Mouse (Mus musculus) CH12.LX (cell line): ENCODE results near the gene Fibp. TPM values are rescaled to one million over a fixed set of nuclear protein-coding genes. Genes with fewer than 3 reads are reported as not detected.

ENCODE experiments used
- DNase-seq: peaks from one replicate; pipeline ENCODE4 v3.0.0-alpha.2; 2013; ENCODE audit errors: extremely low read depth
- H3K27ac ChIP-seq: 2 replicates; pipeline ENCODE4 v1.5.1; 2012; ENCODE audit warnings: low read depth, mild to moderate bottlenecking, control low read depth, moderate library complexity; ENCODE audit not compliant: insufficient read depth
- H3K27me3 ChIP-seq: replicated peaks from 2 replicates; pipeline ENCODE3; 2012; ENCODE audit warnings: inconsistent platforms
- H3K36me3 ChIP-seq, 2 experiments: replicated peaks in 1 of 2; 2 replicates each; pipeline versions ENCODE3 to v1.6.1; 2012; ENCODE audit warnings: inconsistent platforms in 1 of 2, low read length in 1 of 2, mild to moderate bottlenecking in 1 of 2, mixed read lengths in 1 of 2, moderate library complexity in 1 of 2; ENCODE audit not compliant: control insufficient read depth in 1 of 2, insufficient read depth in 1 of 2
- H3K4me1 ChIP-seq, 2 experiments: 2 replicates each; pipeline ENCODE4 v1.6.1; 2012; ENCODE audit warnings: inconsistent platforms in 1 of 2, moderate library complexity in 1 of 2; ENCODE audit not compliant: insufficient read depth in 2 of 2, control insufficient read depth in 1 of 2
- H3K4me2 ChIP-seq: 2 replicates; pipeline ENCODE4 v1.6.1; 2012; ENCODE audit warnings: low read depth, mild to moderate bottlenecking, control low read depth; ENCODE audit not compliant: poor library complexity, insufficient read depth, severe bottlenecking
- H3K4me3 ChIP-seq, 3 experiments: fragments of 150-350 bp in 1 of 3; sonication (generic) in 1 of 3; replicated peaks in 1 of 3; 2 replicates each; pipeline versions ENCODE3 to v1.5.1; 2011 to 2012; ENCODE audit warnings: low read depth in 2 of 3, low read length in 2 of 3, mild to moderate bottlenecking in 2 of 3, moderate library complexity in 2 of 3, control low read depth in 1 of 3, improper control_type of control experiment in 1 of 3, inconsistent platforms in 1 of 3, mixed read lengths in 1 of 3; ENCODE audit not compliant: poor library complexity in 1 of 3
- H3K79me2 ChIP-seq: replicated peaks from 2 replicates; pipeline ENCODE4 v1.6.1; 2012; ENCODE audit warnings: mild to moderate bottlenecking, moderate library complexity; ENCODE audit not compliant: control insufficient read depth, poor library complexity, insufficient read depth, severe bottlenecking; ENCODE audit errors: extremely low read depth
- H3K9ac ChIP-seq: 2 replicates; pipeline ENCODE4 v1.6.1; 2012; ENCODE audit warnings: low read depth, mild to moderate bottlenecking, control low read depth, moderate library complexity; ENCODE audit not compliant: insufficient read depth
- H3K9me3 ChIP-seq: replicated peaks from 2 replicates; pipeline ENCODE3; 2012; ENCODE audit warnings: low read length, inconsistent platforms, mixed read lengths
- BHLHE40 ChIP-seq: IDR thresholded peaks from 2 replicates; pipeline ENCODE4 v1.6.1; 2011; ENCODE audit warnings: mild to moderate bottlenecking, low read depth, low read length, improper control_type of control experiment
- CHD1 ChIP-seq: IDR thresholded peaks from 2 replicates; pipeline ENCODE4 v1.6.1; 2012; ENCODE audit warnings: low read depth, low read length, improper control_type of control experiment, inconsistent platforms
- CTCF ChIP-seq, 2 experiments: IDR thresholded peaks in 1 of 2; conservative IDR thresholded peaks in 1 of 2; 2 replicates each; pipeline ENCODE4 v1.5.1; 2011 to 2012; ENCODE audit warnings: low read depth in 2 of 2, low read length in 2 of 2, improper control_type of control experiment in 1 of 2, inconsistent platforms in 1 of 2, mild to moderate bottlenecking in 1 of 2, moderate library complexity in 1 of 2
- EP300 ChIP-seq: IDR thresholded peaks from 2 replicates; pipeline ENCODE4 v1.6.1; 2011; ENCODE audit warnings: low read length, improper control_type of control experiment
- ETS1 ChIP-seq: conservative IDR thresholded peaks from 2 replicates; pipeline ENCODE4 v1.6.1; 2012; ENCODE audit warnings: low read depth, mild to moderate bottlenecking, inconsistent platforms, low read length, improper control_type of control experiment, moderate library complexity
- GABPA ChIP-seq: IDR thresholded peaks from 2 replicates; pipeline ENCODE4 v1.6.1; 2012; ENCODE audit warnings: low read depth, low read length, improper control_type of control experiment, inconsistent platforms; ENCODE audit not compliant: insufficient replicate concordance
- IRF4 ChIP-seq: IDR thresholded peaks from 2 replicates; pipeline ENCODE4 v1.6.1; 2014; ENCODE audit warnings: low read depth, mild to moderate bottlenecking, inconsistent platforms, low read length, improper control_type of control experiment
- JUN ChIP-seq: IDR thresholded peaks from 2 replicates; pipeline ENCODE4 v1.6.1; 2011; ENCODE audit warnings: low read depth, mild to moderate bottlenecking, low read length, improper control_type of control experiment, moderate library complexity; ENCODE audit not compliant: insufficient read depth
- MAFK ChIP-seq: IDR thresholded peaks from 2 replicates; pipeline ENCODE4 v1.6.1; 2011; ENCODE audit warnings: low read length, improper control_type of control experiment; ENCODE audit not compliant: insufficient replicate concordance
- MAX ChIP-seq: IDR thresholded peaks from 2 replicates; pipeline ENCODE4 v1.6.1; 2011; ENCODE audit warnings: low read length, improper control_type of control experiment
- MAZ ChIP-seq: IDR thresholded peaks from 2 replicates; pipeline ENCODE4 v1.6.1; 2012; ENCODE audit warnings: low read depth, mild to moderate bottlenecking, inconsistent platforms, low read length, improper control_type of control experiment, moderate library complexity
- MEF2A ChIP-seq: IDR thresholded peaks from 2 replicates; pipeline ENCODE4 v1.6.1; 2014; ENCODE audit warnings: low read depth, mild to moderate bottlenecking, inconsistent platforms, low read length, improper control_type of control experiment, borderline replicate concordance
- MXI1 ChIP-seq: IDR thresholded peaks from 2 replicates; pipeline ENCODE4 v1.6.1; 2011; ENCODE audit warnings: mild to moderate bottlenecking, low read depth, low read length, improper control_type of control experiment
- MYC ChIP-seq: IDR thresholded peaks from 2 replicates; pipeline ENCODE4 v1.6.1; 2011; ENCODE audit warnings: low read depth, mild to moderate bottlenecking, improper control_type of control experiment, low read length
- NRF1 ChIP-seq: IDR thresholded peaks from 2 replicates; pipeline ENCODE4 v1.6.1; 2014; ENCODE audit warnings: low read depth, mild to moderate bottlenecking, inconsistent platforms, low read length, improper control_type of control experiment, moderate library complexity
- POLR2A ChIP-seq: IDR thresholded peaks from 2 replicates; pipeline ENCODE4 v1.6.1; 2011; ENCODE audit warnings: low read depth, mild to moderate bottlenecking, improper control_type of control experiment, low read length
- POLR2AphosphoS2 ChIP-seq: IDR thresholded peaks from 2 replicates; pipeline ENCODE4 v1.6.1; 2011; ENCODE audit warnings: low read depth, low read length, improper control_type of control experiment
- RCOR1 ChIP-seq: conservative IDR thresholded peaks from 2 replicates; pipeline ENCODE4 v1.6.1; 2012; ENCODE audit warnings: low read depth, mild to moderate bottlenecking, inconsistent platforms, low read length, improper control_type of control experiment
- USF1 ChIP-seq: IDR thresholded peaks from 2 replicates; pipeline ENCODE4 v1.6.1; 2014; ENCODE audit warnings: low read depth, mild to moderate bottlenecking, inconsistent platforms, low read length, improper control_type of control experiment
- ZC3H11A ChIP-seq: IDR thresholded peaks from 2 replicates; pipeline ENCODE4 v1.6.1; 2012; ENCODE audit warnings: low read depth, mild to moderate bottlenecking, inconsistent platforms, low read length, improper control_type of control experiment
- ZKSCAN1 ChIP-seq: IDR thresholded peaks from 2 replicates; pipeline ENCODE4 v1.6.1; 2012; ENCODE audit warnings: low read depth, inconsistent platforms, low read length, improper control_type of control experiment, borderline replicate concordance
- ZMIZ1 ChIP-seq: IDR thresholded peaks from 2 replicates; pipeline ENCODE4 v1.6.1; 2012; ENCODE audit warnings: low read depth, mild to moderate bottlenecking, inconsistent platforms, low read length, improper control_type of control experiment
- ZNF384 ChIP-seq: IDR thresholded peaks from 2 replicates; pipeline ENCODE4 v1.6.1; 2012; ENCODE audit warnings: low read depth, low read length, improper control_type of control experiment, inconsistent platforms
- dilution Hi-C: fragments of 300-500 bp; cut with MboI; formaldehyde crosslinking; loops from 2 replicates; pipeline ENCODE4 v1.14.3; 2020; ENCODE audit warnings: low sequenced_read_pairs; ENCODE audit not compliant: extremely low pct_unique_long_range_greater_than_20kb, extremely low pct_ligation_motif_present
- in situ Hi-C: fragments of 300-500 bp; cut with MboI; formaldehyde crosslinking; loops from 3 replicates; pipeline ENCODE4 v1.14.3; 2019; ENCODE audit warnings: low sequenced_read_pairs, low pct_ligation_motif_present, low pct_unique_long_range_greater_than_20kb, mixed read lengths
- polyA plus RNA-seq: library from polyadenylated mRNA; unstranded; fragments of >175 nt; gene quantifications from 2 replicates; pipeline ENCODE4 v1.2.1, GENCODE M21; 2012; ENCODE audit warnings: low read depth; ENCODE audit not compliant: insufficient read length
- total RNA-seq, 2 experiments: library from RNA; depleted of rRNA; stranded (reverse); fragments of 300-350 nt in 1 of 2; fragments of >200 nt in 1 of 2; gene quantifications; 2 replicates each; pipeline ENCODE4 v1.2.3; 2012 to 2014

Fibp gene
- total and polyA plus RNA-seq, 3 experiments: 29.1 to 74.9 (median 37.5) TPM

DNA sequence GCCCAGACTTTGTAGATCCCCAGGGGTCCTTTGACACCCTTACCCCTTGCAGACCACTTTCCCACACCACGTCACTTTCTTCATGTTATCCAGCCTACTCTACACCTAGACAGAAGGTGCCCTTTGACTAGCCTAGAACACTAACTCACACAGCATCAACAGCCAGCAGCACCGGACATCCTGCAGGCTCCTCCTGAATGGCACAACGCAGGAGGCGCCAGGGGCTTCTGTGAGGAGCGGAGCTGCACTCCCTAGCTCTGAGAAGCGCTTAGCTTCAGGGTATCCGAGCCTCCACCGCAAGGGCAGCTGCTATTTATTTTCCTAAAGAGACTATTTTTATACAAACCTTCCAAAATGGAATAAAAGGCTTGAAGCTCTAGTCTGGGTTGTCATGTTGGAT lies 4.8 kb upstream of the Fibp start:
- Histone ChIP-seq H3K27ac (no peak overlapping the region), H3K27me3 (peaks cover 7% of the 10 kb centered on the region), H3K4me3 (no peak overlapping the region), H3K9me3 (no peaks in the 10 kb centered on the region), H3K36me3 (peaks cover 0 to 19% of the 10 kb centered on the region in 2 experiments), H3K4me2 (no peak overlapping the region), H3K79me2 (peaks cover 6% of the 10 kb centered on the region; the same call in 1 of the 2 replicates), H3K9ac (no peak overlapping the region), H3K4me1 (peaks cover 6 to 26% of the 10 kb centered on the region in 2 experiments; a peak in 3 of 4 replicates)
- no peak for DNase-seq
- in situ Hi-C loops (loop anchor here (5.0 kb wide), 1 partner anchor 37 kb away; the partner anchor contains the start of gene Cfl1), dilution Hi-C loops (no loop called here)
- TF ChIP-seq RCOR1 (no peak), MXI1 (no peak), CHD1 (no peak), USF1 (no peak), ZKSCAN1 (no peak), ZC3H11A (no peak)

DNA sequence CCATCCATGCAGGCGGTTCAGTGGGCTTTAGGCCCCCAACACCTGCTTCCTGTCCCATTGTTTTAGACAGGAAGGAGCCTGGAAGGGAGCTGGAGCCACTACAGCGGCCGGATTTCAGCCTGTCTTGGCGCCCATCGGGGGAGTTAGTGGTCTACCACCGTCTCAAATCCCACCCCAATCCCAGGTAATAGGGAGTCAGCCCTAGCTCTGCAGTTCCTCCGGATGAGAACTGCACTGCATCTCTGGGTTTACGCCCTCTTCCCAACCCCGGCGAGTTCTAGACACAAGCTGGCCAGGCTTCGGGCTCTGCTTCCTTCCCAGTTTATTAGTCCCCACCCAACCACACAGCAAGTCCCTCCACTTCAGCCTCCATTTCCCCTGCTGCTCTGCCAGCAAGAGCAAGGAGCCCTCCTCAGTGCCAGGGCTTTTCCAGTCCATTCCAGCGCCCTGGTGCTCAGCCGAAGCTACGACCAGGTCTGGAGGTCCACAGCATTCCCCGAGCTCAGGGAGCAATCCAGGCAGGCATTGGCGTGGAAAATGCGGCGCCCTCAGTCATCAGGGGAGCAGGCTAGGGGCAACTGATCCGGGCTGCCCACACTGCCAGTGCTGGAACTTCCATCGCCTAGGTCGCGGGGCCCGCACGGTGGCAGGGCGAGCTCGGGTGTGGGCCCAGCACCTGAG lies 4.0 kb upstream of the Fibp start:
- in situ Hi-C loops: loop anchor here (5.0 kb wide), 1 partner anchor 36 kb away; the partner anchor contains the start of gene Cfl1
- Histone ChIP-seq H3K27me3 (peaks cover 7% of the 10 kb centered on the region), H3K79me2 (peaks cover 12% of the 10 kb centered on the region), H3K4me2 (peak overlapping the region; percentile 86), H3K4me1 (peaks cover 8 to 29% of the 10 kb centered on the region in 2 experiments; a peak in 3 of 4 replicates), H3K9me3 (no peaks in the 10 kb centered on the region), H3K36me3 (peaks cover 0 to 20% of the 10 kb centered on the region in 2 experiments), H3K9ac (peak overlapping the region; percentile 85), H3K27ac (no peak overlapping the region), H3K4me3 (peak overlapping the region; percentile 56 to 91 (median 77))
- DNase-seq: no peak
- dilution Hi-C loops: no loop called here
- TF ChIP-seq ZMIZ1 (no peak), MXI1 (no peak), CTCF (conservative IDR thresholded peaks at IDR 0.05 in 1 of 2, IDR thresholded peaks at IDR 0.05 in 1 of 2; ENCODE audit: low read depth in 2 of 2, low read length in 2 of 2) (no peak), MEF2A (no peak), IRF4 (no peak), JUN (no peak), NRF1 (no peak; the same call in 1 of the 2 replicates), ETS1 (no peak), ZNF384 (no peak), EP300 (no peak), BHLHE40 (no peak), MAZ (no peak), POLR2AphosphoS2 (no peak), MAFK (no peak), MYC (no peak), MAX (no peak), POLR2A (no peak), GABPA (no peak)
